Mouse (Mus musculus): ENCODE measurements around the gene Rras2.

Gene Rras2

DNA sequence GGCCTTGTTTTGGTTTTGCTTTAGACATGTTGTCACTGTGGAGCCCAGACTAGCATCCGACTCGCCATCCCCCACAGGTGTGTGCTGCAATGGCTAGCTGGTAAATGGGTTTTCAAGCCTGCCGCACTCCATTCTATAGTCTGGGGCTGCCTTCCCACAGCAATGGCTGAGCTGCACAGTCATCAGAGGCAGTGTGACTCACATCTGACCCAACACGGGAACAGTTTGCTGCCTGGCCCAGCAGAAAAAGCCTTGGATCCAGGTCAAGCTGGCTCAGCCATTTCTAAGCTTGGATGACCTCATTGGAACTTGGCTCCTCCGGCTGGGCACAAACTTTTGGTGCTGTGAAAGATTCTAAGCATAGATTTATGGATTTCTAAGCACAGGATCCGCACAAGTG, 88.0 kb downstream of the Rras2 start:
- no peak for DNase-seq (ENCODE audit: low read depth, low spot score)

DNA sequence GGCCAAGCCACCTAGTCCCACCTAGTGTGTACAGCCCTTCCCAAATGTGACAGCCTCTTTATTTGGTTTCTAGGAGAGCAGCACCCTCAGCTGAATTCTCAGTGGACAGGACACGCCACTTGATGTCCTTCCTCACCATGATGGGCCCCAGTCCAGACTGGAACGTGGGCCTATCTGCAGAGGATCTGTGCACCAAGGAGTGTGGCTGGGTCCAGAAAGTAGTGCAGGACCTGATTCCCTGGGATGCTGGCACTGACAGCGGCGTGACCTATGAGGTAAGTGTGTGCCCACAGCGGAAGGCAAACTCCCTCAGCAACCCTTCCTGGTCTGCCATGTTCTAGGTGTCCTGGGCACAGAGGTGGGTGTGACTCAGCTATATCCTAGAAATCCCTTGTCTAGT, 88.8 kb downstream of the Rras2 start:
- DNase-seq (ENCODE audit: low read depth, low spot score): no peak

GRCm38 (mm10) chr7:114027406-114027805, 90.2 kb downstream of the Rras2 start:
- DNase-seq (ENCODE audit: low read depth, low spot score): no peak

DNA sequence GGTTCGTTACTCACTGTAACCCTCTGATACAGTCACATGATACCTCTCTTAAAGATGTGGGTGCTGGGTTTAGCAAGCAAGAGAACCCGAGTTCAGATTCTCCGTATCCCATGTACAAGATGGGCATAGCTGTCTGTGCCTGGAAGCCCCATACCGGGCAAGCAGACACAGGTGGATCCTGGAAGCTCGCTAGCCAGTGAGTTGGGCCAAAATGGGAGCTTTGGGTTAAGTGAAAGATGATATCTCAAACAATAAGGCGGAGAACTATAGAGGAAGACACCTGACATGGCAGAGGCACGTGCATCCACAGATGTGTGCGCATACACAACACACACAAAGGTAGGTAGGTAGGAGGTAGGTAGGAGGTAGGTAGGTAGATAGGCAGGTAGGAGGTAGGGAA, 90.7 kb downstream of the Rras2 start:
- no peak for DNase-seq (ENCODE audit: low read depth, low spot score)

- no peak for DNase-seq (ENCODE audit: low read depth, low spot score)
Measured at GRCm38 (mm10) chr7:114020704-114021093, 96.9 kb downstream of the Rras2 start.

DNA sequence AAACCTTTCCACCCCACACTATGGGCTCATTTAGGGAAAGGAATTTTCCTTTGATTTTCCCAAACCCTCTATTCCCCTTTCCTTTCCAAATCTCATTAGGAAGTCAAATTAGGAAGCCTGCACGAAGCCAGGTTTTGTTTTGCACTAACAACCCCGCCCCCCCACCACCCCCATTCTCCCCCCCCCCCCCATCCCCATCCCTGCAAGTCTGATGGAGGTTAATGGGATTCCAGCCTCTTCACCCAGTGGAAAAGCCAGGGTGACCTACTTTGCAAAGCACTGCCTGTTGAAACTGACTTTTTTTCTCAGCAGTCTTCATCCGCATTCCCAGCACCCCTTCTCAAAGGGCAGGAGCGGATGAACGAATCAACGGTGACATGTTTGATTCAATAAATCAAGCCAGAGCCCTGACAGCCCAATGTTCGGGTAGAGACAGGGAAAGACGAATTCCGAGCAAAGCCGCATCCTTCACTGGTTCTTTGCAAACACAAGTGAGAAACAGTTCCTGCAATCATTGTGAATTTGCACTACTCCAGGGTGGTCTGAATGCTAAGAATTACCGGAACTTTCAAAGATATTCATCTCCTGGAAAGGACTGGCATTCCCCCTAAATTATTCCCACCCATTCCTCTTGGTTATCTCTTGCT, 97.4 kb downstream of the Rras2 start:
- no peak for DNase-seq (ENCODE audit: low read depth, low spot score)

DNA sequence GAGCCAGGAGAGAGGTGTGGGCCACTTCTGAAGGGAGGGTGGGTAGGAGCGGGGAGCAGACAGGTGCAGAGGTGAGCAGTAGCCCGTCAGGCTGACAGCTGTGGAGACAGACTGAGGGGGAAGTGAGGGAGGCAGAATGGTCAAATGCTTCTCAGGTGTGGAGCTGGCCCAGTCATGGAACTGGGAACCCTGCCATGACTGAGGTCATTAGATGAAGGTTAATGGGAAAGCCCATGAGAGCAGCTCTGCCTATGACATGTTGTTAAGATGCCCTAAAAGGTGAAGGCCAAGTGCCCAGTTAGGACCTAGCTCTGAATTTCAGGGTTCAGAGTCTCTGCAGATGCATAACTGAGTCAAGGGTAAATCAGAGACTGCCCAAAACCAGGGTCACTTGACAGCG, 98.7 kb downstream of the Rras2 start:
- DNase-seq (ENCODE audit: low read depth, low spot score): no peak

- no peak for DNase-seq (ENCODE audit: low read depth, low spot score)
Measured at GRCm38 (mm10) chr7:114016001-114016949, 101.3 kb downstream of the Rras2 start.

DNA sequence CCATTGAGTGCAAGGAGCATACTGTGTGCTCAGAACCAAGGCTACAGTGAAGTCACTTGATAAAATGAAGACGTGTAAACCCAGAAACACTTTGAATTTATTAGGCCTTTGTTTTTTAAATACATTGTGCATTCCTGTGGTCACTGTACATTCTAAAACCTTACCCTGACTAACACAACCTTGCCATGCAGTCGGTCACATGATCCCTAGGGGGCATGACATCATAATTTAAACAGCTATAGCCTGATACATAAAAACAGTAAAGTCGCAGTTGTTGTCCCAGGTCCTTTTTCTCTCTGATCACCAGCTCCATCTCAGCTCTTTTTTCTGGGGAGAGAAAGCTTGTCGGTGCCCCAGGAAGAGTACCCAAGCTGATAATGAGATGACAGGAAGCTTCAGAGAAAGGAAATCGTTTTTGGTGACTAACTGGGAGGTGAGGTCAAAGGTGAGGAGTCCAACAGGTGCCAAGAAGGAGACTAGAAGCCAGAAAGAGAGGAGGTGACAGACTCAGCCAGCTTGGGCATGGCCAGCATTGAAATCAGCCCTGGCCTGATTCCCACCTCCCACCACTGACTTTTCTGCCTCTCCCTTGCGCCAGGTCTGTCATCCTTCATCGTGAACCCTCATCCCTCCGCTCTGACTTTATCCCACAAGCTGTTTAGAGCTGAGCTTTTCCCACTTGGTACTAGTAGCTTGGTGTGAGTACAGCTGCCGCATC, 105.7 kb downstream of the Rras2 start:
- no peak for DNase-seq (ENCODE audit: low read depth, low spot score)

DNA sequence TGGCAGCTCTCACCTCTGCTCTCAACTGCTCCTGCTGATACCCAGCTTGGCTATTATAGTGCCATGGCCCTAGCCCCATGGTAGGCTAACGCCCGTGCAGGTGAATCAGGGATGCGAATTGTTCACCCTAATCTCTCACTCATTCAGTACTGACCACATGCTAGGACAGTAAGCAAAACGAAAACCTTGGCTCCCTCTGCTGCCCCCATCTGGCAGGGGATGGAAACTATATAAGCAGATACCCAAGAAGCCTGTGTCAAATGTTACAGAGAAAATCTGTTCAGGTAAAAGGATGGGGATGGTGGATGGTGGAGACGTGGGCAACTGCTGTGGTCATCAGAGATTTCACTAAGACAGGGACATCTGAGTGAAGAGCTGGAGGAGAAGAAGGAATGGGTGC, 110.0 kb downstream of the Rras2 start:
- no peak for DNase-seq (ENCODE audit: low read depth, low spot score)

- DNase-seq (ENCODE audit: low read depth, low spot score): no peak
Measured at GRCm38 (mm10) chr7:114006456-114006855, 111.1 kb downstream of the Rras2 start.

GRCm38 (mm10) chr7:114005499-114005898, 112.1 kb downstream of the Rras2 start:
- DNase-seq (ENCODE audit: low read depth, low spot score): no peak

- DNase-seq (ENCODE audit: low read depth, low spot score): peak; percentile 18
Measured at GRCm38 (mm10) chr7:114004171-114004570, 113.4 kb downstream of the Rras2 start.

DNA sequence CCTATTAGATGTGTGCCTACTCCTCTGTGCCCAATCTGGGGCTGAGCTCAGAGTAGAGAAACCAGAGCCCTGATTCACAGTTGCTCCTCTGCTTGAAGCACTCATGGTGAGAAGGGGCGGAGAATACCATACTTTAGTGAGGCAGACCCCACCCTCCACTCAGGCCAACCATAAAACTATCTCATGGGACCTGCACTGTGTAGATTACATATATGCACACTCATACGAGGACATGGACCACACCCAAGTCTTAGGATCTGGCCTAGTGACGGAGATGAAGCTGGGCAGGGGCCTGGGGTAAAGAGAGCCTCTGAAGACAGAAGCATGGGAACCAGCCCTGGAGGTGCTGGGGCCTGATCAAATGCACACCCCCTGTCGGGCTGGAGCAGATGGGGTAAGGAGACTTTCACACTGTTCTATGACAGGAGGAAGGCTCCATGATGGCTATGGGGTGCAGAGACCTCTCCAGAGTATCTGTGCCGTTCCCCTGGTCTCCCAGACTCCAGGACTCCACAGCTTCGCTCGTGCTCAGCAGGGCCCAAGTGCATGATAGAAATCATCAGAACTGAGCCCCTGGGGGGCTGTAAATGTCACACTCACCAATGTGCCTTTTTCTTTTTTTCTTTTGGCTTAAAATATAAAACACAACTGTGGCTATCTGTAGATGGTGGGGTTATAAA, 119.8 kb downstream of the Rras2 start:
- DNase-seq (ENCODE audit: low read depth, low spot score): no peak
